Mouse (Mus musculus) adipocyte (in vitro differentiated cells): ENCODE measurements around the gene Eapp.
"Not testable (repeated sequence)": the region's sequence is repeated elsewhere in the genome, so short reads cannot be mapped to it uniquely, and the experiment has no call there.

ENCODE experiments used
- DNase-seq: peaks from one replicate; pipeline ENCODE4 v3.0.0-alpha.2; 2016; ENCODE audit warnings: low spot score

Eapp gene

GRCm38 (mm10) chr12:54695511-54696241, at the start of gene Eapp:
Gene Eapp, minus strand, starts transcription at chr12:54695897.
- peak; percentile 98 for DNase-seq

GRCm38 (mm10) chr12:54738661-54739243, 43.1 kb upstream of the Eapp start:
- not testable (repeated sequence) for DNase-seq

GRCm38 (mm10) chr12:54737891-54738660, 42.4 kb upstream of the Eapp start:
- not testable (repeated sequence) for DNase-seq

GRCm38 (mm10) chr12:54734307-54735131, 38.8 kb upstream of the Eapp start:
- DNase-seq = not testable (repeated sequence)

GRCm38 (mm10) chr12:54729140-54730059, 33.7 kb upstream of the Eapp start:
- not testable (repeated sequence) for DNase-seq

DNA sequence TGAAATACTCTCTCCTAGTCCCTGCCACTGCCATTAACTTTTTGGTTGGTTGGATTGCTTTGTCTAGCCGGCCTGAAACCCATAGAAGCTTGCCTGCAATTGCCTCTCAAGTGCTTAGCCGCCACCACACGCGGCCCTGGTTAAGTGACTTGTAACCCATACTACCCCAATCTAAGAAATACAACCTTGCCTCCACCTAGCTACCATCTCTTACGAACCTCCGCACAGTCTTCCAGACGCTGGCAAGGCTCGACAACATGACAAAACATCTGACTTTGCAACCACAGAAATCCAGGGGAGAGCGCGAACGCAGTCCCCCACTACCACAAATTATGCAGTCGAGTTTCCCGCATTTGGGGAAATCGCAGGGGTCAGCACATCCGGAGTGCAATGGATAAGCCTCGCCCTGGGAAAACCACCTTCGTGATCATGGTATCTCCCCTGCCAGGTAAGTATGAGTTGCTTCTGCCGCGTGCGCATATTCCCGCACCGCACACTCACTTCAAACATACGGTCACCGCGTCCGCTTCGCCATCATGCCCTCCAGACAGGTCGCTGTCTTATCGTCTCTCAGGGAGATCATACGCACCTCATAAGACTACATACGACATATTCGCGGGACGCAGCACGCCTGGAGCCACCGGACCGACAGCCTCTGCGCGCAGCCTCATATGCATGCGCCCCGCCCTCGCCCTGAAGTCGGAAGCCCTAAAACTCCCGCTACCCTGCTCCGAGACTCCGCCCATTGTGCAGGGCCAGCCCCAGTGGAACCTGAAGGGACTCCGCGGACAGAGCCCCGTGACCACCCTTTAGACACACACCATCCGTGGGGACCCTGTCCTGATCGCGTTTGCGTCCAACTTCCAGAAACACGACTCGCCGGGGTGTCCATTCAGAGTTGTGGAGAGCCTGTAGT, 23.4 kb upstream of the Eapp start:
- not testable (repeated sequence) for DNase-seq

- DNase-seq = not testable (repeated sequence)
Measured at GRCm38 (mm10) chr12:54717516-54717915, 21.8 kb upstream of the Eapp start.

DNA sequence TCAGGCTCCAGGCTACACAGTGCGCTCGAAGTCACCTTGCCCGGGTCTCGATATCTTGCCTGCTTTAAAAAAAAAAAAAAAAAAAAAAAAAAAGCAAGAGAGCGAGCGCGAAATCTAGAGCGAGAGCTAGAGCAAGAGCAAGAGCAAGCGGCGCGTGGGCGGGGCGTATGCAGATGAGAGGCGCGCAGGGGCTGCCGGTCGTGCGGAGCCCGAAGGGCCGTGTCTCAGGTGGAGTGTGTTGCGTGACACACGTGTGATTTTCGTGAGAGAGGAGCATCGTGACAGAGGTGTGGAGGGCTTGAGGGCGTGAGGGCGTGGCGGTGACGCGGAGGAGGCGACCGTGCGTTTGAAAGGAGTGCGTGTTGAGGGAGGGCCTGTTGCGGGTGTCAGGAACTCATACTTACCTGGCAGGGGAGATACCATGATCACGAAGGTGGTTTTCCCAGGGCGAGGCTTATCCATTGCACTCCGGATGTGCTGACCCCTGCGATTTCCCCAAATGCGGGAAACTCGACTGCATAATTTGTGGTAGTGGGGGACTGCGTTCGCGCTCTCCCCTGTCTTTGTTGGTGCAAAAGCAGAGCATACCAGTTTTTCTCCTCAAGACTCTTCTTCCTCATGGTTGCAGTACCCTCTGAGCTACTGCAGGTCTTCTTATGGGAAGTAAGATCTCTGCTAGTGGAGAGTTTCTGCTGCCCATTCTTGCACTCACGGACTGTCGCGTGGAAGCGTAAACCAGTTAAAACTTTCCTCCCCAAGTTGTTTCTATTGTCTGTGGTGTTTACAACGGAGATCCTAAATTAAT, 18.3 kb upstream of the Eapp start:
- DNase-seq = not testable (repeated sequence)

DNA sequence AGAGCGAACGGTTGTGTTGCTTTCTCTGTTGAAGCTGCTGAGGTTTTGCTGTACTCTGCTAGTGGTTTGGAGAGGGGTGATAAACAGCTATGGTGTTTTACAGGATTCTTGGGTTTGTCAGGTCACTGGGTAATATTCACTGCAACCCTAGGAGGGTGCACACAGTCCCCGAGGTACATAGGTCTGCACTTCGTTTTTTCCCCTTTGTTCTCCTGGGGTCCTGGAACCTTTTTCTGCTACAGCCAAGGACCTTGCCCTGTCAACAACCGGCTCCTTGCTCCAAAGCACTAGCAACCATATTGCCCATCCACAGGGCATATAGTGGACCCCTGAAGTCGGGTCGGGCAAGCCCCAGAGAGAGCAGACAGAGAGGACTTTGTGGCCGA, 14.8 kb upstream of the Eapp start:
- not testable (repeated sequence) for DNase-seq

DNA sequence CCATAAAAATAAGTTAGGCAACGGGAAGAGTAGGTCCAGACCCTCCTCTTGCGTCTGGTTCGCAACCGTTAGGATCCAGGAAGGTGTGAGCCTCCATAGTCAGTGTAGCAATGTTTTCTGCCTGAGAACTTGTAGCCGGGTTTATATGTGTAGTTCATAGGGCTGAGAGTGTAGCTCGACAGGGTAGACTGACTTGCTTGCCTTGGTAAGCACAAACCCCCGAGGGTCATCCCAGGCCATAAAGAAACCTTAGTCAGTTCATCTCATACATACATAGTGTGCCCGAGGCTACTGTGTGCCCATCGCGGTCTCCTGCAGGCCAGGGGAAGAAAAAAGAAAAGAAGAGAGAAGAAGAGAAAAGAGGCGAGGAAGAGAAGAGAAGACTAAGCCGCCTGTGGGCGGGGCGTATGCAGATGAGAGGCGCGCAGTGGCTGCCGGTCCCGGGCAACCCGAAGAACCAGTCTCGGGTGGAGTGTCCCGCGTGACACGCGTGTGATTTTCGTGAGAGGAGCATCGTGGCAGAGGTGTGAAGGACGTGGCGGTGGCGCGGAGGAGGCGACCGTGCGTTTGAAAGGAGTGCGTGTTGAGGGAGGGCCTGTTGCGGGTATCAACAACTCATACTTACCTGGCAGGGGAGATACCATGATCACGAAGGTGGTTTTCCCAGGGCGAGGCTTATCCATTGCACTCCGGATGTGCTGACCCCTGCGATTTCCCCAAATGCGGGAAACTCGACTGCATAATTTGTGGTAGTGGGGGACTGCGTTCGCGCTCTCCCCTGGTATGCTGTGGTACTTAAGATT, 14.2 kb upstream of the Eapp start:
- not testable (repeated sequence) for DNase-seq

- no peak for DNase-seq
Measured at GRCm38 (mm10) chr12:54699394-54699793, 3.7 kb upstream of the Eapp start.

DNA sequence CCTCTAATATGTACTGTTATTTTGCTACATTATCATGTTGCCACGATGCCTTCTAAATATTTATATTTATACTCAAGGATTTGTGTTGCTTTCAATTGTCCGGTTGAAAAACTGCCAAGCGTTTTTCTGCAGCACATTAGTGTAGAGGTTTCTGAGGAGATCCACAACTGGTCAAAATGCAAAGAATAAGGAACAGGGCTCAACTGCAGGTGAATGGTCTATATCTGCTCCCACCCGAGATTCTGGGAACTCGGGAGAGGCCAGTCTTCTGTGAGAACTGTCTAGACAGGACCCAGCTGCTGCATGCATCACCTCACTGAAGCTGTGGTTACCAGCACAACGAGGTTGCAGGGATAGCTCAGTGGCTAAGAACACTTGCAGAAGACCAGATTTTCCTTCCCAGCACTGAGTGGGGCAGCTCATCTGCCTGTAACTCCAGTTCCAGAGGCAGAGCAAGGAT, 2.1 kb upstream of the Eapp start:
- DNase-seq = no peak

- peak; percentile 44 for DNase-seq
Measured at GRCm38 (mm10) chr12:54697003-54697597, 1.4 kb upstream of the Eapp start.

- DNase-seq = peak; percentile 97
Measured at GRCm38 (mm10) chr12:54696242-54697002, 725 bp upstream of the Eapp start.

DNA sequence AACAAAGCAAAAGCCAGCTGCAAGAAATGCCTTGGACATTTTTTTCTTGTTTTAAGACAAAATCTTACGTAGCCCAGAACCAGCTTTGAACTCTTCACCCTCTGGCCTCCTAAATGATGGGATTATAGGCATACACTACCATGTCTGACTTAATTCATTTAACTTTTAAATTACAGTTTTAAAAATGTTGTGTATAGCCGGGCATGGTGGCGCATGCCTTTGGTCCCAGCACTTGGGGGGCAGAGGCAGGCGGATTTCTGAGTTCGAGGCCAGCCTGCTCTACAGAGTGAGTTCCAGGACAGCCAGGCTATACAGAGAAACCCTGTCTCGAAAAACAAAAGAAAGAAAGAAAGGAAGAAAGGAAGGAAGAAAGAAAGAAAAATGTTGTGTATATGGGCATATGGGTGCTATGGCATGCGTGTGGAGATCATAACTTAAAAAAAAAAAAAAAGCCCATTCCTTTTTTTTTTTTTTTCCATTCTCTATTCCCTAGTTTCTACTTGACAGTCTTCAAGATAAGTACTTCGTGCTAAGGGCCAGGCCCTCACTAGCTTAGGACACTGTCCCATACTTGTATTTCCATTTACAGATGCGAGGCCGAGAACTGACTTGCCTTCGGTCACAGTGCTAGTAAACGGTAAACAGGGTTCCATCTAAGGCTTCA, 718 bp downstream of the Eapp start:
- no peak for DNase-seq

DNA sequence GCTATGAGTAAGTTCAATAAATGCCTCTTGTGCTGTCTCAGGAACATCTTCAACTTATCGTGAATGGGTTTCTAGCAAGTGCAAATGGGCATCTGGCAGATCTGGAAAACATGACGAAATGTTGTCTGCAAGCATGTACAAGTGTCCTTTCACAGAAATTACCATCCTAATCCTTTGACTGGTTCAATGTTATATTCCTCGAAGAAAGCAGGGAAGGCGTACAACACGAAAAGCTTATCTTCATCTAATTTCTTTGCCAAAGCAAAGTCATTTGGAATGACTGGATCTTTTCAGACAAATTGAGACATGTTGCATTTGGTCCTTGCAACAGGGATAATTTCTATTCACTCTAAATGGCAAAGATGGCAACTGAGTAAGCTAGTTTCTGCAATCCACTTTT, 6.6 kb downstream of the Eapp start:
- no peak for DNase-seq
